Mouse (Mus musculus): Measurements from ENCODE around the gene Dffa. TPM values are rescaled to one million over a fixed set of nuclear protein-coding genes. Genes with fewer than 3 reads are reported as not detected.
"Not testable (repeated sequence)": the region's sequence is repeated elsewhere in the genome, so short reads cannot be mapped to it uniquely, and the experiment has no call there.

Dffa gene
- polyA plus RNA-seq, 1 experiment from 2014 or later, result 30.5 TPM

DNA sequence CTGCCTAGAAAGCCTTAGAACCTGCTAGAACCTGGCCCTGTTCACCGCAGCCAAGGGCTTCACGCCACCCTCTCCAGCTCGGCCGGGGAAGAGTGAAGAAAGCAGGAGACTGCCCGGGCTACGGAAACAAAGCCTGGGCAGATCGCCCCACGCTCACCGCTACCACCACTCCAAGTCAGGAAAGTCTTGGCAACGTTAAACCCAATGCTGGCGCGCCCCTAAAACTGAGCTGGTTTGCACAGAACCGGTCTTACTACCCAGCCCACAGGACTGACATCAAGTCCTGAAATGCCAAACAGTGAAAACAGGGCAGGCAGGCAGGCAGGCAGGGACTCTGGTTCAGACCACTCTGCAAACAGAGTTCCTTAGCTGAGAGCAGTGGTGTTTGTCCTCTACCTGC lies 28.9 kb upstream of the Dffa start:
- Histone ChIP-seq H3K27ac (no peak overlapping the region), H3K36me3 (replicated peaks) (peaks cover 43% of the 10 kb centered on the region), H3K4me1 (peaks cover 48% of the 10 kb centered on the region), H3K27me3 (ENCODE audit: poor library complexity, severe bottlenecking) (no peaks in the 10 kb centered on the region), H3K4me3 (no peak overlapping the region), H3K9me3 (no peaks in the 10 kb centered on the region)
- 96% methylated on average over 13 of the region's 13 CpGs for WGBS
- DNase-seq (ENCODE audit: extremely low spot score, low spot score), result no peak

DNA sequence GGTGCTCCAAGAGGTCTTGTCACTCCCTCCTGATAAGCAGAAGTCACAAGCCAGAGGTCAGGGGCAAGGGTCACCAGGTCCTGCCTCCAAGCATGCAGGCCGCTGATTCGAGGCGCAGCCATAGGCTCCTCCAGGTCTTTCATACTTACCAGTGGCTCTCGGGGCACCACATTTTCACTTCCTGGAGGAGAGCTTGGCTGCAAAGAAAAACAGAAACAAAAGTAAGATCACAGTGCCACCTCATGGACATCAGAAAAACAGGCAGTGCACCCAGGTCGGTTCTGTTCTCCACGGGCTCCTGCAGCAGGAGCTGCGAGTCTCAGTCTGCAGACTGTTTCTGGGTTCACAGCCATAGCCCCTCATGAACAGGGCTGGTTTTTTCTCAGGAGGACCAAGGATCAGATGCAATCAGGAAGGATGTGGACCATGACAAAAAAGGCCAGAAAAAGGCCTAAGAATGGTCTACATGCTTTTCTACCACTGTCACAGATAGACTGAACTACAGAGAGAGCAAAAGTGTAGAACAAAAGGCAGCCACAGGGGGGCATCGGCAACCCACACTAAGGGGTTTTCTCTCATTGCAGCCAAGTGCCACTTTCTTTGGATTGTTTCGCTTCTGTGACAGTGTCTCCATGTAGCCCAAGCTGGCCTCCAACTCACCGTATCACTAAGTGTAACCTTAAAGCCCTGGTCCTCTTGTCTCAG lies 27.9 kb upstream of the Dffa start:
- Histone ChIP-seq H3K27me3 (ENCODE audit: poor library complexity, severe bottlenecking) (no peaks in the 10 kb centered on the region), H3K4me1 (peaks cover 39% of the 10 kb centered on the region), H3K9me3 (no peaks in the 10 kb centered on the region), H3K4me3 (no peak overlapping the region), H3K27ac (no peak overlapping the region), H3K36me3 (replicated peaks) (peaks cover 45% of the 10 kb centered on the region)
- DNase-seq (ENCODE audit: extremely low spot score, low spot score), result peak; percentile 57
- 46% methylated on average over 10 of the region's 10 CpGs for WGBS

DNA sequence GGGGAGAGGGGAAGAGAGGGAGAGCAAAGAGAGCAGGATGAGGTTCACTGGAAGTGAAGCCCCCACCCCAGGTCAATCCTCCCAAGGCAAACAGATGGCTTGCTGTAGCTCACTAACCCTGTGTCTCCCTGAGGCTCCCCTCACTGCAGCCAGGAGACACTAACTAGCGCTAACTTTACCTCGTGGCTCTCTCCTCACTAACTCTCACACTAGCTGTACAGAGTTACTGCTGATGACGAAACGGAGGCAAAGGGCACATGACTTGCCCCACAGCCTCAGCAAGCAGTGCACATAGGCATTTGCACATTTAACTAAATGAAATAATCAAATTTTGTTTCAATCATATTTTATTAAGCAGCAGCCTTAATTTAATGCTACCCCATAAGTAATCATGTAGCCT lies 25.7 kb upstream of the Dffa start:
- no peaks in the 10 kb centered on the region for H3K9me3 ChIP-seq
- WGBS, result 75% methylated on average over 4 of the region's 4 CpGs
- H3K4me1 ChIP-seq, result peaks cover 43% of the 10 kb centered on the region
- H3K27me3 ChIP-seq (ENCODE audit: poor library complexity, severe bottlenecking), result no peaks in the 10 kb centered on the region
- H3K36me3 ChIP-seq (replicated peaks), result peaks cover 32% of the 10 kb centered on the region
- no peak for DNase-seq (ENCODE audit: extremely low spot score, low spot score)
- no peak overlapping the region for H3K4me3 ChIP-seq
- H3K27ac ChIP-seq, result 0 out of 2 replicates have a peak overlapping the region, but pooled peaks have one; percentile 15

DNA sequence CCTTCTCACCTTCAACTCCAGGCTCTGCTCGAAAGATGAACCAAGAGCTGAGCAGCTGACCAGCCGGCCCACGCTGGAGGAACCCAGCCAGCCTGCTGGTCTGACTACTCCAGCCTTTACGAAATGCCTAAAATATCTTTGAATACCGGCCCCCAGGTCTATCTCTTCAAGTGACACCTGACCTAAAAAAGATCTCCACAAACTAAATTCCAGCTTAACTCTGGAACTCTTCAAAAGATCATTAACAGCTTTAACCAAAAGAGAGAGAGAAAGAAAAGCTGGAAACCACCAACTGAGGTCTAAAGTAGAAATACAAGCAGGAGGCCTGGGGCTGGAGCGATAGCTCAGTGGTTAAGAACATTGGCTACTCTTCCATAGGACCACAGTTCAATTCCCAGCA lies 24.3 kb upstream of the Dffa start:
- H3K9me3 ChIP-seq, result no peaks in the 10 kb centered on the region
- H3K4me3 ChIP-seq, result no peak overlapping the region
- H3K27ac ChIP-seq, result no peak overlapping the region
- DNase-seq (ENCODE audit: extremely low spot score, low spot score), result no peak
- peaks cover 37% of the 10 kb centered on the region for H3K4me1 ChIP-seq
- no peaks in the 10 kb centered on the region for H3K27me3 ChIP-seq (ENCODE audit: poor library complexity, severe bottlenecking)
- WGBS, result 92% methylated on average over 6 of the region's 6 CpGs
- H3K36me3 ChIP-seq (replicated peaks), result peaks cover 21% of the 10 kb centered on the region

DNA sequence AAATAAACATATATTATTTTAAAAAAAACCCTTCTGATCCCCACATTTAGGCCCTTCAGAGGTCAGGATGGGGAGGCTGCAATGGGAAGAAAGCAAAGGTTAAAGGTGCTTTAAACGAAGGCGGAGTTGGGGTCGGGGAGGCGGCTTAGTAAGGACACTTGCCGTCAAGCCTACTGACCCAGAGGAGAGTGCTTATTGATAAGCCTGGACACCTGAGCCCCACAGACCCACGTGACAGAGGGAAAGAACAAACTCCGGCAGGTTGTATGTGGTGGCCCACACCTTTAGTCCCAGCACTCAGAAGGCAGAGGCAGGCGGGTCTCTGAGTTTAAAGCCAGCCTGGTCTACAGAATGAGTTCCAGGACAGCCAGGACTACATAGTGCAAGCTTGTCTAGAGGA lies 23.8 kb upstream of the Dffa start:
- Histone ChIP-seq H3K27ac (no peak overlapping the region), H3K36me3 (replicated peaks) (peaks cover 17% of the 10 kb centered on the region), H3K9me3 (no peaks in the 10 kb centered on the region), H3K4me1 (peaks cover 37% of the 10 kb centered on the region), H3K27me3 (ENCODE audit: poor library complexity, severe bottlenecking) (no peaks in the 10 kb centered on the region), H3K4me3 (no peak overlapping the region)
- DNase-seq (ENCODE audit: extremely low spot score, low spot score), result no peak
- WGBS, result 91% methylated on average over 8 of the region's 8 CpGs

DNA sequence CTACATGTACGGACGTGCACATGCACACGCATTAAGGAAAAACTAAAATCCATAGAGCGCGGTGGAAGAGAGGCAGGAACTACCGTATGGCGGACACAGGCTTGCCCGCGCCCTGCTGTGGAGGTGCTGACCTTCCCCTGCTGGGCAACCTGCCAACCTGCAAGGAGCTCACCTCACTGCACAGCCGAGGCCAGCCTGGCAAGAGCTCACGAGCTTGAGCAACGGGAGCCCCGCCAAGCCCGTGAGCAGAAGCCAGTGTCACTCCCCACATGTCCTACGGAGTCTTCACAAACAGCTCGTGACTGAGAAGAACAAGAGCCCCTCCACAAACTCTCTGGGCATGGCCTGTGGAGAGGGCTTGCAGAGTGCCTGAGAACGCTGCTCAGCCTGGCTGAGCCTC lies 22.4 kb upstream of the Dffa start:
- DNase-seq (ENCODE audit: extremely low spot score, low spot score), result no peak
- Histone ChIP-seq H3K27me3 (ENCODE audit: poor library complexity, severe bottlenecking) (no peaks in the 10 kb centered on the region), H3K27ac (no peak overlapping the region), H3K4me1 (peaks cover 27% of the 10 kb centered on the region), H3K4me3 (no peak overlapping the region), H3K36me3 (replicated peaks) (peaks cover 11% of the 10 kb centered on the region; the same call in 1 of the 2 replicates), H3K9me3 (no peaks in the 10 kb centered on the region)
- WGBS, result 90% methylated on average over 17 of the region's 17 CpGs

DNA sequence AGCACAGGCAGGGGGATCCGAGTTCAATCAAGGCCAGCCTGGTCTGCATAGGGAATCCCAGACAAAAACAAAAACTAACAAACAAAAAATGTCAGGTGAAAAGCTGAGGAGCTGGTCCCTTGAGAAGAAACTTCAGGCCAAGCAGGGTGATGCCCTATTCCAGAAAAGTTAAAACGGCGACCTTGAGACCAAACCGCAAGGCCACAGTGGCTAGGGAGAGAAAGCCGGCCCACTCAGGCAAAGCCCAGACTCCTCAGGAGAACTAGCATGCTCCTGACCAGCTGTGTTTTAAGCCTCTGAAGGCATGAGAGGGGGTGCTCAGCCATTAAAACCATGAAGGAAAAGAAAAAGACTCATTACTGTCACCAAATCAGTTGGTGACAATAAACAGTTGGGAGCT lies 18.6 kb upstream of the Dffa start:
- WGBS, result 75% methylated on average over 5 of the region's 5 CpGs

DNA sequence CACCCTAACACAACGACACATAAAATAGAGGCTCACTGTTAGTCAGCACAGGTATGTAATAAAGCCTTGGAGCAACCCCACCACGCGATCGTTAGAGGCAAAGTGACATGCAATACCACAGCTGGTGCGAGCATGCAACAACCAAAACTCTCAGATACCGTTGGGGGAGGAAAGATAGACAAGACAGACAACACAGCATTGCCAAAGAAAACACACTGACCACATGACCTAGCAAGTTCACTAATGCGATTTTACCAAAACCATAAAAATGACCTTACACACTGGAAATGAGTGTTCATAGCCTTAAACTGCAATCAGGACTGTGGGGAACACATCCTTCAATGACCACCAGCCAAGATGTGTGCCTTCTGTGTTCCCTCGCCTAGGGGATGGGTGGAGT lies 12.6 kb upstream of the Dffa start:
- Histone ChIP-seq H3K4me3 (no peak overlapping the region), H3K4me1 (peaks cover 5% of the 10 kb centered on the region; the same call in 1 of the 2 replicates), H3K36me3 (replicated peaks) (peaks cover 32% of the 10 kb centered on the region), H3K27me3 (ENCODE audit: poor library complexity, severe bottlenecking) (no peaks in the 10 kb centered on the region), H3K27ac (no peak overlapping the region), H3K9me3 (no peaks in the 10 kb centered on the region)
- 91% methylated on average over 8 of the region's 8 CpGs for WGBS
- DNase-seq (ENCODE audit: extremely low spot score, low spot score), result no peak

More for the DNA sequence above, 18.6 kb upstream of the Dffa start:
- H3K4me1 ChIP-seq, result peaks cover 10% of the 10 kb centered on the region; the same call in 1 of the 2 replicates
- no peak overlapping the region for H3K4me3 ChIP-seq
- H3K9me3 ChIP-seq, result no peaks in the 10 kb centered on the region
- no peak for DNase-seq (ENCODE audit: extremely low spot score, low spot score)
- no peaks in the 10 kb centered on the region for H3K27me3 ChIP-seq (ENCODE audit: poor library complexity, severe bottlenecking)
- no peak overlapping the region for H3K27ac ChIP-seq
- H3K36me3 ChIP-seq (replicated peaks), result 0 out of 2 replicates have a peak, but pooled peaks cover 7% of the 10 kb centered on the region

DNA sequence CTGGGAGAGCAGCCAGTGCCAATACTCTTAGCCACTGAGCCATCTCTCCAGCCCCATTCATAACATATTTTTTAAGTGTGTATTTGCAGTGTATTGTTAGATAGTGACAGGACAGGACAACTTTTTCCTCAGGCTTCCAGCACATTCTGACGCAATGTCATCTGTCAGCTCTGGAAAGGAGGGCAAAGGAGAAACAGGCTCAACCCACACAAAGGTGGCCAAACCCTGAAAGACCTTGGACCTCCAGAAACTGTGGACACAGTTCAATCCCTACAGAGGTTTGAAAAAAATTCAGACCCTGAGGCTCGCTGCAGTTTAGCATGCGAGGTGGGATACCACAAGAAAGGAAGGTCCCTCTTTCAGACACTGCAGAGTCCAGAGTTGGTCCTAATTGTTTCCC lies 6.0 kb upstream of the Dffa start:
- peaks cover 18% of the 10 kb centered on the region for H3K4me1 ChIP-seq
- 86% methylated on average over 3 of the region's 3 CpGs for WGBS
- no peak for DNase-seq (ENCODE audit: extremely low spot score, low spot score)
- H3K4me3 ChIP-seq, result peak overlapping the region; percentile 82
- no peak overlapping the region for H3K27ac ChIP-seq
- no peaks in the 10 kb centered on the region for H3K27me3 ChIP-seq (ENCODE audit: poor library complexity, severe bottlenecking)
- peaks cover 15% of the 10 kb centered on the region for H3K36me3 ChIP-seq (replicated peaks)
- no peaks in the 10 kb centered on the region for H3K9me3 ChIP-seq

DNA sequence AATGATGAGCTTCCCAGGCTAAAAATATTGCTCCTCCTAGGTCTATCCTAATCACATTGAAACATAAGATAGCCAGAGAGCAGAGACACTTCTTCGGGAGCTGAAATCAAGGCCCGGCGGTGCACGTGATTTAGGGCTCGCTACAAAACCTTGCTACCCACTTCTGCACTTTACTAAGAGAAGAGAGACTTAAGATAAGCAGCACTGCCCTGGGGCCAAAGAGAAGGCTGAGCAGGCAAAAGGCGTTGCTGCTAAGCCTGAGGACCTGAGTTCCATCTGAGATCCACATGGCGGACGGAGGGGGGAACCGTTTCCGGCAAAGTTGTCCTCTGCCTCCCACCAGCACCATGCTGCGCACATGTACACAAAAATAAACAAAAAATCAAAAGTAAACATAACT lies 5.4 kb upstream of the Dffa start:
- no peaks in the 10 kb centered on the region for H3K27me3 ChIP-seq (ENCODE audit: poor library complexity, severe bottlenecking)
- peak overlapping the region; percentile 95 for H3K27ac ChIP-seq
- peaks cover 9% of the 10 kb centered on the region for H3K36me3 ChIP-seq (replicated peaks)
- peaks cover 18% of the 10 kb centered on the region for H3K4me1 ChIP-seq
- H3K9me3 ChIP-seq, result no peaks in the 10 kb centered on the region
- peak overlapping the region; percentile 82 for H3K4me3 ChIP-seq
- no peak for DNase-seq (ENCODE audit: extremely low spot score, low spot score)
- WGBS, result 23% methylated on average over 11 of the region's 11 CpGs

DNA sequence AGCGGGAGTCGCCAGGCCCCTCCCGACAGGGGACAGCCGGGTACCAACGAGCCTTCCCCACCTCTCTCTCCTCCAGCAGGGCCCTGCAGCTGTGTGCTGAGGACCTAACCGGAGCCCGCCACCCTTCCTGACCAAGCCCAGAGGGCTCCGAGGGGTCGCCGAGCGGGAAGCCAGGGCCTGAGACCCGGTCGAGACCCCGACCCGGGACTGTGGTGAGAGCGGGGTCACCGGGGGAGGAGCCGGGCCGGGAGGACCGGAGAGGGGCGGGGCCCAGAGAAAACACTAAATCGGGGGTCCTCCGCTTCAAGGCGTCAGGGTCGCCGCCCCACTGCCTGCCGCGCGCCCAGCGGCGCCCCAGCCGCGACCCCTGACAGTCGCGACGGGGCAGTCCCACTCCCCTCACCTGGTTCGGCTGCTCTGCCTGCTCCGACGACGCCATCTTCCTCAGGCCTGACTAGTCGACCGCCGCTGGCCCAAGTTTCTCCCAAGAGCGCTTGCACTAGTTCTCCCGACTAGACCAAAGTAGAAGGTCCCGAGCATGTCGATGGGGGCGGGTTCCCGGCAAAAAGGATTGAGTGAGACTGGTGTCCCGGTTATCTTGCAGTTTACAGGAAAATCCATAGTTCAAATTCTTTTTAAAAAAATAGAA lies 4.5 kb upstream of the Dffa start, which contains the start of gene Pex14:
Gene Pex14 (minus strand): TSS at position 508 of the 649 bp plus-strand sequence.
- WGBS, result under 1% methylated on average over 50 of the region's 50 CpGs
- peak; percentile 91 for DNase-seq (ENCODE audit: extremely low spot score, low spot score)
- no peaks in the 10 kb centered on the region for H3K27me3 ChIP-seq (ENCODE audit: poor library complexity, severe bottlenecking)

DNA sequence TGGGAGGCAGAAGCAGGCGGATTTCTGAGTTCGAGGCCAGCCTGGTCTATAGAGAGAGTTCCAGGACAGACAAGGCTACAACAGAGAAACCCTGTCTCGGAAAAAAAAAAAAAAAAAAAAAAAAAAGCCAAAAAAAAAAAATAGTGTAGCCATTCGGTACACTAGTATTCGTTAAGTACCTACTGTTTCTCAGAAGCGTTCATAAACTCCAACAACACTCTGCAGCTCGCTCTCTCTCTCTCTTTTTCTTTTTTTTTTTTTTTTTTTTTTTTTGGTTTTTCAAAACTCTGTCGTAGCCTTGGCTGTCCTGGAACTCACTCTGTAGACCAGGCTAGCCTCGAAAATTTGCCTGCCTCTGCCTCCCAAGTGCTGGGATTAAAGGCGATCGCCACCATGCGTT lies 3.5 kb upstream of the Dffa start:
- 89% methylated on average over 12 of the region's 12 CpGs for WGBS
- peaks cover 28% of the 10 kb centered on the region for H3K4me1 ChIP-seq
- not testable (repeated sequence) for H3K27me3 ChIP-seq (ENCODE audit: poor library complexity, severe bottlenecking); H3K27ac ChIP-seq; H3K9me3 ChIP-seq; DNase-seq (ENCODE audit: extremely low spot score, low spot score); H3K4me3 ChIP-seq; H3K36me3 ChIP-seq (replicated peaks)

More for the DNA sequence above, 4.5 kb upstream of the Dffa start, which contains the start of gene Pex14:
- Histone ChIP-seq H3K36me3 (replicated peaks) (peaks cover under 1% of the 10 kb centered on the region; the same call in 1 of the 2 replicates), H3K9me3 (no peaks in the 10 kb centered on the region), H3K4me1 (peaks cover 23% of the 10 kb centered on the region), H3K4me3 (peak within 1 kb of the TSS; percentile 82), H3K27ac (peak within 1 kb of the TSS; percentile 95)

DNA sequence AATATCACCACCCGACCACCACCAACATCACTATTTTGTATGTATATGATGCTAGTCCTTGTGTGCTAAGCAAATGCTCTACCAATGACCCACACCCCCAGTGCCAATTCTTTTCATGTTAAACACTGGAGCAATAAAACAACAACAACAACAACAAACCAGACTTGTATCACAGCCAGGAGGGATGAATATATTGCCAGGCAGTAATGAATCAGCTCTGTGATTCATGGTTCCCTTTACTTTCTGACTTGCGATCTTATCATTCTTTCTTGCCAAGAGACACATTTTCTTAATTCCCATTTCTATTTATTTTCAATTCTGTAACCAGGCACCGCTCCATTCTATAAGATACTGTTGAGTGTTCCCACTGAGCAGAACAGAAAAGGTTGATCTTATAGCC lies 2.5 kb upstream of the Dffa start:
- Histone ChIP-seq H3K36me3 (replicated peaks) (peaks cover 5% of the 10 kb centered on the region), H3K4me3 (no peak overlapping the region), H3K4me1 (peaks cover 28% of the 10 kb centered on the region), H3K27ac (no peak overlapping the region), H3K27me3 (ENCODE audit: poor library complexity, severe bottlenecking) (no peaks in the 10 kb centered on the region), H3K9me3 (no peaks in the 10 kb centered on the region)
- no peak for DNase-seq (ENCODE audit: extremely low spot score, low spot score)
- 90% methylated on average over 3 of the region's 3 CpGs for WGBS

All from forebrain, embryonic 10.5 days (tissue).